Mouse (Mus musculus) neural tube, embryonic 12.5 days (tissue): Measurements from ENCODE around the gene Atg9a. TPM values are rescaled to one million over a fixed set of nuclear protein-coding genes. Genes with fewer than 3 reads are reported as not detected.
A peak's percentile ranks its signal among the peaks of the same experiment; 100 is the strongest.

Experiments used
- ATAC-seq: fragments of 200-750 bp; cut with Nextera tagmentation; 2 replicates; pipeline ENCODE4 v1.8.0; 2017; ENCODE audit warnings: low read depth, mild to moderate bottlenecking, moderate TSS enrichment, moderate library complexity; ENCODE audit not compliant: low FRiP score
- H3K27ac ChIP-seq: fragments of 300-500 bp; sonication (generic); 2 replicates; pipeline ENCODE4 v1.5.1; 2016
- H3K27me3 ChIP-seq: fragments of 300-500 bp; sonication (generic); replicated peaks from 2 replicates; pipeline ENCODE4 v1.6.1; 2016; ENCODE audit warnings: mild to moderate bottlenecking
- H3K36me3 ChIP-seq: fragments of 300-500 bp; sonication (generic); 2 replicates; pipeline ENCODE4 v1.6.1; 2016; ENCODE audit warnings: mild to moderate bottlenecking
- H3K4me1 ChIP-seq: fragments of 300-500 bp; sonication (generic); 2 replicates; pipeline ENCODE4 v1.6.1; 2016
- H3K4me2 ChIP-seq: fragments of 300-500 bp; sonication (generic); replicated peaks from 2 replicates; pipeline ENCODE4 v1.6.1; 2016; ENCODE audit warnings: mild to moderate bottlenecking
- H3K4me3 ChIP-seq: fragments of 300-500 bp; sonication (generic); 2 replicates; pipeline ENCODE4 v1.5.1; 2016
- H3K9ac ChIP-seq: fragments of 300-500 bp; sonication (generic); 2 replicates; pipeline ENCODE4 v1.6.1; 2016; ENCODE audit warnings: mild to moderate bottlenecking
- H3K9me3 ChIP-seq: fragments of 300-500 bp; sonication (generic); 2 replicates; pipeline ENCODE4 v1.6.1; 2016; ENCODE audit warnings: mild to moderate bottlenecking
- WGBS: fragments of 180-500 bp; shearing (Covaris S2); methylation state at CpG from one replicate; pipeline ENCODE4 v1.1.7; 2016; 5-methylcytosine and 5-hydroxymethylcytosine counted together
- polyA plus RNA-seq: library from polyadenylated mRNA; unstranded; fragments of >200 nt; fragmentation: Nextera tagmentation; extraction: Ambion mirVana; gene quantifications from 2 replicates; pipeline ENCODE4 v1.2.1, GENCODE M21; 2016

Gene Atg9a
- polyA plus RNA-seq, 1 experiment from 2014 or later, result 41.0 TPM

DNA sequence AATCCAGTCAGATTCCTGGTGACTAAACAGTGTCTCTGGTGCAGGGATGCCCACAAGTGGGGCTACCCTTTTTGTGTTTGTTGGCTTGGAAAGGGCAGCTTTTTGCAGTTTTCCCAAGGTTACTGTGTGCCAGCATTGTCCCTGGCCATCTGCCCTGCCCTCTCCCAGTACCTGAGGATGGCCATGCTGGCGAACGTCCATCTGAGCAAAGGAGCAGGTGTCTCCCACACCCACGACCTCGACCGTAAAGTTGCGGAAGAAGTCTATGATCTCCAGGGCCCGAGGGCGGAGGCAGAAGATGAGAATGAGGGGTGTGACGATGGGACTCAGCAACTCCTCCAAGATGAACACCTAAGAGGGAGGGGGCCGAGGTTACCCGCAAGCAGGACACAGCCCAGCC lies 6.5 kb downstream of the Atg9a start:
- Histone ChIP-seq H3K9me3 (no peaks in the 10 kb centered on the region), H3K4me2 (no peak overlapping the region), H3K36me3 (peaks cover 67% of the 10 kb centered on the region), H3K27me3 (no peaks in the 10 kb centered on the region), H3K27ac (no peak overlapping the region), H3K4me1 (no peaks in the 10 kb centered on the region; the same call in 1 of the 2 replicates), H3K9ac (no peak overlapping the region), H3K4me3 (no peak overlapping the region)
- ATAC-seq, result no peak
- WGBS, result 89% methylated on average over 11 of the region's 11 CpGs

DNA sequence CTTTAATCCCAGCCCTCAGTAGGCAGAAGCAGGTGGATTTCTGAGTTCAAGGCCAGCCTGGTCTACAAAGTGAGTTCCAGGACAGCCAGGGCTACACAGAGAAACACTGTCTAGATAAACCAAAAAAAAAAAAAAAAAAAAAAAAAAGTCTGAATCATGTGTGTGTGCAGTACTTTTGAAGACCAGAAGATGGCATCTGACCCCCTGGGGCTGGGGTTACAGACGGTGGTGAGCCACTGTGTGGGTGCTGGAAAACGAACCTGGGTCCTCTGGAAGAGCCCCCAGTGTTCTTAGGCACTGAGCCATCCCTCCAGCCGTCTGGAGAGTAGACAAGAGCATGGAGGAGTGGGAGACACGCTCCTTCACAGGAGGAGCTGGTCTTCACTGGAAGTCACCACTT lies 9.8 kb downstream of the Atg9a start:
- H3K9ac ChIP-seq, result no peak overlapping the region
- H3K9me3 ChIP-seq, result no peaks in the 10 kb centered on the region
- peaks cover 66% of the 10 kb centered on the region for H3K36me3 ChIP-seq
- ATAC-seq, result no peak
- H3K4me3 ChIP-seq, result no peak overlapping the region
- WGBS, result 77% methylated on average over 4 of the region's 4 CpGs
- H3K4me2 ChIP-seq, result no peak overlapping the region
- no peaks in the 10 kb centered on the region for H3K27me3 ChIP-seq
- H3K4me1 ChIP-seq, result peaks cover 17% of the 10 kb centered on the region
- no peak overlapping the region for H3K27ac ChIP-seq

- H3K4me1 ChIP-seq, result peaks cover 17% of the 10 kb centered on the region
- no peak overlapping the region for H3K4me2 ChIP-seq
- H3K9me3 ChIP-seq, result no peaks in the 10 kb centered on the region
- no peak overlapping the region for H3K9ac ChIP-seq
- peaks cover 68% of the 10 kb centered on the region for H3K36me3 ChIP-seq
- 84% methylated on average over 4 of the region's 4 CpGs for WGBS
- no peak overlapping the region for H3K4me3 ChIP-seq
- H3K27me3 ChIP-seq, result no peaks in the 10 kb centered on the region
- no peak overlapping the region for H3K27ac ChIP-seq
- ATAC-seq, result no peak
Observed at GRCm38 (mm10) chr1:75181377-75181870, 10.6 kb downstream of the Atg9a start.

DNA sequence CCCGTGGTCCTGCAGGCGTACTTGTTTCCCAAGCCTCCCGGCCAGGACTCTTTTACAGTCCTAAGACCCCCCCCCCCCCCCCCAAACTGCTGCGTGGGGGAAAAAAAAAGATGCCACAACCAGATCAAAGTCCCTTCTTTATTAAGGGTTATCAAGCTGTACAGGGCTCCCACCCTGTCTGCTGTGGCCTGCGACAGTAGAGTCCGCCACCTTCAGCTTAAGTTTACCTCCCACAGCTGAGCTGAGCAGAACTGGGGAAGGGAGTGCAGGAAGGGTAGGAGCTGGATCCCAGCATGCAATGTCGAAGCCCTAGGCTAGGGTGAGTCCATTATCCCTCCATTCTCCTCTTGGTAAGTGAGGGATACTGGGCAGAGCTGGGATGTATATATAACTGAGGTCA lies 11.3 kb downstream of the Atg9a start:
- ATAC-seq, result no peak
- no peaks in the 10 kb centered on the region for H3K9me3 ChIP-seq
- H3K4me2 ChIP-seq, result peak overlapping the region; percentile 100
- H3K4me3 ChIP-seq, result no peak overlapping the region
- H3K27ac ChIP-seq, result no peak overlapping the region
- H3K9ac ChIP-seq, result no peak overlapping the region
- H3K4me1 ChIP-seq, result peaks cover 17% of the 10 kb centered on the region
- H3K36me3 ChIP-seq, result peaks cover 68% of the 10 kb centered on the region
- WGBS, result 33% methylated on average over 7 of the region's 7 CpGs
- no peaks in the 10 kb centered on the region for H3K27me3 ChIP-seq

GRCm38 (mm10) chr1:75180105-75180590 lies 11.8 kb downstream of the Atg9a start, which contains the start of gene Abcb6:
TSS of gene Abcb6 (minus strand) at chr1:75180392.
- ATAC-seq, result peak; percentile 94

GRCm38 (mm10) chr1:75179334-75180104 lies 12.5 kb downstream of the Atg9a start:
- peak overlapping the region; percentile 100 for H3K4me2 ChIP-seq
- peak overlapping the region; percentile 61 for H3K4me3 ChIP-seq
- H3K27me3 ChIP-seq, result no peaks in the 10 kb centered on the region
- WGBS, result 10% methylated on average over 23 of the region's 23 CpGs
- no peaks in the 10 kb centered on the region for H3K9me3 ChIP-seq
- H3K4me1 ChIP-seq, result peaks cover 17% of the 10 kb centered on the region
- peaks cover 66% of the 10 kb centered on the region for H3K36me3 ChIP-seq
- H3K9ac ChIP-seq, result peak overlapping the region; percentile 72
- peak; percentile 58 for ATAC-seq
- H3K27ac ChIP-seq, result no peak overlapping the region

More at GRCm38 (mm10) chr1:75180105-75180590, 11.8 kb downstream of the Atg9a start, which contains the start of gene Abcb6:
- H3K9me3 ChIP-seq, result no peaks in the 10 kb centered on the region
- no peaks in the 10 kb centered on the region for H3K27me3 ChIP-seq
- peaks cover 68% of the 10 kb centered on the region for H3K36me3 ChIP-seq
- H3K4me2 ChIP-seq, result peak within 1 kb of the TSS; percentile 100
- H3K4me1 ChIP-seq, result peaks cover 17% of the 10 kb centered on the region
- 0% methylated on average over 31 of the region's 31 CpGs for WGBS
- H3K9ac ChIP-seq, result peak within 1 kb of the TSS; percentile 72
- H3K4me3 ChIP-seq, result peak within 1 kb of the TSS; percentile 61
- no peak within 1 kb of the TSS for H3K27ac ChIP-seq

- WGBS, result 1% methylated on average over 59 of the region's 59 CpGs
Observed at GRCm38 (mm10) chr1:75168472-75169464, 23.2 kb downstream of the Atg9a start, which contains the start of gene Zfand2b. TSS of gene Zfand2b (plus strand) at chr1:75168646.

DNA sequence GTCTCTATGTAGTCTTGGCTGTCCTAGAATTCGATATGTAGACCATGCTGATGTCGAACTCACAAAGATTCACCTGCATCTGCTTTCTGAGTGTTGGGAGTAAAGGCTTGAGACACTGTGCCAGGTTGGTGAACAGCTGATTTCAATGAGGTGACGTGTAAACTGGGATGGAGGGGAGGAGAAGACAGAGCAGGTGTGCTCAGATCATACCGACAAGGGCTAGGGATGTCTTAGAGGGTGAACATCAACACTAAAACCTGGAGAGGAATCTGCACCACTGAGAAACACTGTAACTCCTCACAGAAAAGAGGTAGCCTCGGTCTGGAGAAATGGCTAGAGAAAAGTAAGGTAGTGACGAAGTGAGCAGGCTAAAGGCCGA lies 23.9 kb downstream of the Atg9a start:
- ATAC-seq, result peak; percentile 2; the same call in 1 of the 2 replicates
- Histone ChIP-seq H3K9me3 (no peaks in the 10 kb centered on the region), H3K36me3 (peaks cover 29% of the 10 kb centered on the region), H3K27ac (no peak overlapping the region), H3K4me3 (peak overlapping the region; percentile 72), H3K27me3 (no peaks in the 10 kb centered on the region), H3K4me2 (peak overlapping the region; percentile 71), H3K9ac (peak overlapping the region; percentile 40; the same call in 1 of the 2 replicates), H3K4me1 (peaks cover 13% of the 10 kb centered on the region)
- 11% methylated on average over 7 of the region's 7 CpGs for WGBS

More at GRCm38 (mm10) chr1:75168472-75169464, 23.2 kb downstream of the Atg9a start, which contains the start of gene Zfand2b:
- peaks cover 13% of the 10 kb centered on the region for H3K4me1 ChIP-seq
- H3K4me2 ChIP-seq, result peak within 1 kb of the TSS; percentile 71
- H3K9me3 ChIP-seq, result no peaks in the 10 kb centered on the region
- peak within 1 kb of the TSS; percentile 70 for H3K9ac ChIP-seq
- no peaks in the 10 kb centered on the region for H3K27me3 ChIP-seq
- peak within 1 kb of the TSS; percentile 86 for H3K27ac ChIP-seq
- peaks cover 36% of the 10 kb centered on the region for H3K36me3 ChIP-seq
- peak; percentile 98 for ATAC-seq
- peak within 1 kb of the TSS; percentile 72 for H3K4me3 ChIP-seq

DNA sequence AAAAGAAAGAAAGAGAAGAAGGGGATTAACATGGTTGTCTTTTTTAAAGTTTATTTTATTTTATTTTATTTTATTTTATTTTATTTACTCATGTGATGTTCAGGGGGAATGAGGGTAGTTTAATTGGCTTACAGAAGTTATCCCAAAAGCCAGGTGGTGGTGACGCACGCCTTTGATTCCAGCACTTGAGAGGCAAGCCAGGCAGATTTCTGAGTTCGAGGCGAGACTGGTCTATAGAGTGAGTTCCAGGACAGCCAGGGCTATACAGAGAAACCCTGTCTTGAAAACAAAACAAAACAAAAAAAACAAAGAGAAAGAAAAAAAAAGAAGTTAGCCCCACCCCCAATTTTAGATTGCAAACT lies 31.8 kb downstream of the Atg9a start:
- H3K4me1 ChIP-seq, result no peaks in the 10 kb centered on the region
- no peaks in the 10 kb centered on the region for H3K36me3 ChIP-seq
- WGBS, result 89% methylated on average over 4 of the region's 4 CpGs
- no peak for ATAC-seq
- H3K27me3 ChIP-seq, result no peaks in the 10 kb centered on the region
- H3K4me3 ChIP-seq, result no peak overlapping the region
- H3K9me3 ChIP-seq, result no peaks in the 10 kb centered on the region
- no peak overlapping the region for H3K27ac ChIP-seq
- H3K9ac ChIP-seq, result no peak overlapping the region
- no peak overlapping the region for H3K4me2 ChIP-seq

DNA sequence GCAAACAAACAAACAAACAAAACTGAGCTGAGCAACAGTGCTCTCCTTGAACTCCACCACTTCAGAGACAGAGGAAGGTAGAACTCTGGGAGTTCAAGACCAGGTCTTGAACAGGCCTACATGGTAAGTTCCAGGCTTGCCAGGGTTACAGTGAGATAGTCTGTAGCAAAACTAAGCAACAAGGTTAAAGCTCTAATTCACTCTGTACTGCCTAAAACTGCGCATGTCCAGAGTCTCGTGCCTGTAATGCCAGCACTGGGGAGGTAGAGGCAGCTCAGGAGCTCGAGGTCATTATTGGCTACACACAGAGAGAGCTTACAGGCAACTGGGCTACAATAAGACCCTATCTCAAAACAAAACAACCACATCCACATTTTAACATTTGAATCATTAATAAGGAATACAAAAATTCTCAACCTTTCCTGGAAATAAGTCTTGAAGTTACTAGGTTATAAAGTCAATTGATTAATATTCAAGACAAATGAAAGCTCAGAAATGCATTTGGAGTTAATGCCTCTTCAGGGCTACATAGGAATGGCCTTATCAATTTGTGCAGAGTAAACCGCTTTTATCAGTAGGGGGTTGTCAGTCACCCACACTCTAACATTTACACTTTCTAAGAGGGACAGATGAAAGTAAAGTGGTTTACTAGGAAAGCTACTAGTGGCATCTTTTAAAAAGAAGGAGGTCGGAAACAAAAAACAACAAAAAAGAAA lies 32.3 kb downstream of the Atg9a start:
- no peak overlapping the region for H3K4me2 ChIP-seq
- no peak for ATAC-seq

DNA sequence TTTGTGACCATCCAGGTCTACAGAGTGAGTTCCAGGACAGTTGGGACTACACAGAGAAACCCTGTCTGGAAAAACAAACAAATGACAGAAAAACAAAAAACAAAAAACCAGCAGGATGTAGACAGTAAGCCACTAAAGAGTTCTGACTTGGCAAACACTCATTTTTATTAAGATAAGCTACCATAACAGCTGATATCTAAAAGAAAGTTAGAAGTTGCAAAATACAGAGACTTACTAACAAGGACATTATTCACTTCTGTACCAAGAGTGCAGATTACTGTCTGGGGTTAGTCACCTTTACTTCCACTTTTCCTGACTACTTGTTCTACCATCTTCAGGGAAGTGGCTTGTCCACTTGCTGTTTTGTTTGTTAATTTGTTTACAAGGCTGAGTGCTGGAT lies 33.0 kb downstream of the Atg9a start:
- no peaks in the 10 kb centered on the region for H3K4me1 ChIP-seq
- no peaks in the 10 kb centered on the region for H3K9me3 ChIP-seq
- no peaks in the 10 kb centered on the region for H3K36me3 ChIP-seq
- no peak overlapping the region for H3K4me2 ChIP-seq
- no peak overlapping the region for H3K4me3 ChIP-seq
- H3K9ac ChIP-seq, result no peak overlapping the region
- H3K27me3 ChIP-seq, result no peaks in the 10 kb centered on the region
- ATAC-seq, result no peak
- no peak overlapping the region for H3K27ac ChIP-seq

More for the DNA sequence above, 32.3 kb downstream of the Atg9a start:
- H3K27me3 ChIP-seq, result no peaks in the 10 kb centered on the region
- 76% methylated on average over 5 of the region's 5 CpGs for WGBS
- no peaks in the 10 kb centered on the region for H3K4me1 ChIP-seq
- H3K9ac ChIP-seq, result no peak overlapping the region
- no peaks in the 10 kb centered on the region for H3K9me3 ChIP-seq
- H3K36me3 ChIP-seq, result no peaks in the 10 kb centered on the region
- no peak overlapping the region for H3K27ac ChIP-seq
- H3K4me3 ChIP-seq, result no peak overlapping the region
